24 mouse cellular contexts compared by ENCODE assay signal in the genomic region with DNA sequence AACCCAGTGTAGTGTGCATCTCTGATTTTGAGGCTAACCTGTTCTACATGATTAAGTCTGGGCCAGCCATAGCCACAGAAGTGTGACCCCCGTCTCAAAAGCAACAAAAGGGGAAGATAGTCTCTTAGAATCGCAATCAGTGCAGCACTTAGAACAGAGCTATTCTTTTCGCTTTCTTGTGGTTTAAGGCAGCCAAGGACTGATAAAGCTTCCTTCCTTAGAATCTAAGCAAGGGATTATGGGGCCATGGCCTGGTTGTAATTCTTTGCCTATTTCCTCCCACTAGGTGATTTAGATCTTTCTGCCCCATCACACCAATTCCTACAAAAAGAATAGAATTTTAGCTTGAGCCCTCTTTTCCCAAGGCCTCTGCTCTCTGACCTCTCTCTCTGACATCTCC.
DNase-seq lines count a peak whose midpoint lies in the region; TF ChIP-seq lines count a peak whose summit lies in the region.
"Had no signal": no experiment of that assay in that cellular context is flagged by ENCODE, and none has a peak within 500 bp of the region (broad histone marks: within the 10 kb centered on the region; RNA-seq: fewer than 3 reads in every experiment).

No protein-coding gene starts in this region.

- no peaks in the 10 kb centered on the region for H3K27me3 ChIP-seq in MEL (ENCODE audit: control insufficient read depth in 1 of 2, insufficient read depth in 2 of 2, low read length in 2 of 2)
- H3K27me3 ChIP-seq: CH12.LX; embryonic facial prominence, embryonic 13.5 days; embryonic facial prominence, embryonic 15.5 days; forebrain, embryonic 12.5 days; Patski had no signal

- TF ChIP-seq CTCF in MEL (IDR thresholded peaks at IDR 0.05 in 2 of 3, conservative IDR thresholded peaks at IDR 0.05 in 1 of 3; ENCODE audit: control insufficient read depth in 1 of 3, insufficient read depth in 1 of 3, low read depth in 2 of 3, low read length in 3 of 3, poor library complexity in 1 of 3, severe bottlenecking in 1 of 3) = no peak

- no peak for TF ChIP-seq POLR2A in MEL (IDR thresholded peaks at IDR 0.05; ENCODE audit: control insufficient read depth in 1 of 2, insufficient read depth in 1 of 2, low read depth in 1 of 2, low read length in 2 of 2, poor library complexity in 1 of 2)

- H3K36me3 ChIP-seq in MEL (ENCODE audit: control insufficient read depth in 1 of 2, insufficient read depth in 2 of 2, low read length in 2 of 2) = peaks cover 0 to 34% of the 10 kb centered on the region in 2 experiments; a peak in 2 of 4 replicates
- H3K36me3 ChIP-seq: forebrain, embryonic 12.5 days had no signal

- intact Hi-C loops in heart, postnatal 14 days (cut with DNase I) = no loop called here

- peak in 1 of 2 experiments; percentile 7; a peak in 1 of 4 replicates for TF ChIP-seq EP300 in MEL (IDR thresholded peaks at IDR 0.05; ENCODE audit: low read depth in 1 of 2, low read length in 2 of 2)

- no peak overlapping the region for H3K27ac ChIP-seq in MEL (ENCODE audit: control insufficient read depth, low read depth, low read length)
- H3K27ac ChIP-seq: embryonic facial prominence, embryonic 13.5 days; embryonic facial prominence, embryonic 15.5 days; forebrain, embryonic 10.5 days; forebrain, embryonic 12.5 days had no signal

- no peaks in the 10 kb centered on the region for H3K79me2 ChIP-seq in MEL (ENCODE audit: control insufficient read depth, insufficient read depth, low read length, poor library complexity)

- no peak overlapping the region for H3K9ac ChIP-seq in MEL (ENCODE audit: control insufficient read depth, low read depth, low read length, poor library complexity, severe bottlenecking)
- H3K9ac ChIP-seq: embryonic facial prominence, embryonic 13.5 days; embryonic facial prominence, embryonic 15.5 days; forebrain, embryonic 12.5 days had no signal

- no peak overlapping the region for H3K4me3 ChIP-seq in MEL (ENCODE audit: control insufficient read depth in 1 of 2, insufficient read depth in 1 of 2, low read depth in 2 of 2, low read length in 2 of 2)
- H3K4me3 ChIP-seq: embryonic facial prominence, embryonic 13.5 days; embryonic facial prominence, embryonic 15.5 days; erythroblast, embryonic 14.5 days; forebrain, embryonic 10.5 days; forebrain, embryonic 12.5 days had no signal

- peak; percentile 31 for DNase-seq in heart, adult 11 months
- no peak for DNase-seq in heart, postnatal 14 days
- DNase-seq in MEL (ENCODE audit: low read depth, low spot score) = peak; percentile 31
- peak; percentile 14 for DNase-seq in naive thymus-derived CD4-positive, alpha-beta T cell, adult 2 months (ENCODE audit: low read depth)
- no peak for DNase-seq in urinary bladder, postnatal 36 days (ENCODE audit: low spot score in 2 of 2)
- no peak for DNase-seq in spleen, adult 18-20 months
- DNase-seq in cerebellum, adult 11-12 months = no peak
- DNase-seq: adrenal gland, adult 8-10 months; adrenal gland, postnatal 14 days; adrenal gland, postnatal 36 days; cerebellum, adult 18-20 months; cerebellum, adult 8-10 months; cerebellum, adult 9-11 months; cerebellum, postnatal 14 days; cerebellum, postnatal 36 days; embryo, embryonic 11 days had no signal

- no peaks in the 10 kb centered on the region; a peak in 1 of 4 replicates for H3K4me1 ChIP-seq in MEL (ENCODE audit: control insufficient read depth in 1 of 2, insufficient read depth in 2 of 2, low read length in 2 of 2)
- H3K4me1 ChIP-seq: forebrain, embryonic 12.5 days had no signal

- H3K9me3 ChIP-seq in MEL (replicated peaks; ENCODE audit: insufficient read depth, low read length) = no peaks in the 10 kb centered on the region
- H3K9me3 ChIP-seq: embryonic facial prominence, embryonic 13.5 days; embryonic facial prominence, embryonic 15.5 days; forebrain, embryonic 10.5 days; forebrain, embryonic 12.5 days; G1E had no signal

- no peak for TF ChIP-seq RAD21 in MEL (IDR thresholded peaks at IDR 0.05; ENCODE audit: low read depth, low read length)

TF ChIP-seq in MEL, 35 proteins besides CTCF, POLR2A, EP300 and RAD21:
- TF ChIP-seq POLR2AphosphoS5 (IDR thresholded peaks at IDR 0.05; ENCODE audit: borderline replicate concordance, low read depth, low read length) = no peak
- no peak for TF ChIP-seq ZNF384 (IDR thresholded peaks at IDR 0.05; ENCODE audit: low read depth, low read length)
- no peak for TF ChIP-seq MAFK (IDR thresholded peaks at IDR 0.05; ENCODE audit: borderline replicate concordance, low read depth, low read length)
- TF ChIP-seq RCOR1 (IDR thresholded peaks at IDR 0.05; ENCODE audit: low read depth, low read length) = peak; percentile 92
- peak; percentile 28; the same call in 1 of the 2 replicates for TF ChIP-seq GATA1 (IDR thresholded peaks at IDR 0.05; ENCODE audit: low read depth, low read length)
- TF ChIP-seq BHLHE40 (IDR thresholded peaks at IDR 0.05; ENCODE audit: borderline replicate concordance, low read depth, low read length) = no peak
- TF ChIP-seq E2F4 (IDR thresholded peaks at IDR 0.05; ENCODE audit: borderline replicate concordance, low read depth, low read length) = no peak
TF ChIP-seq in MEL: peak in this region for 2.

Comparison
In these comparisons a context has a peak if more than half of its experiments do, and no peak if none do; other contexts are left out.
1. DNase-seq: peak in heart, adult 11 months (single experiment), MEL (single experiment) and naive thymus-derived CD4-positive, alpha-beta T cell, adult 2 months (single experiment); none in heart, postnatal 14 days (0 of 2), urinary bladder, postnatal 36 days (0 of 2), spleen, adult 18-20 months (0 of 2) and cerebellum, adult 11-12 months (single experiment).